Mouse (Mus musculus) megakaryocyte, embryonic 14.5 days (primary cell): Measurements from ENCODE around the gene Pcmt1. TPM values are rescaled to one million over a fixed set of nuclear protein-coding genes. Genes with fewer than 3 reads are reported as not detected.

Experiments
- H3K27me3 ChIP-seq: replicated peaks from 2 replicates; pipeline ENCODE3; 2012; ENCODE audit warnings: inconsistent platforms
- H3K36me3 ChIP-seq: replicated peaks from 2 replicates; pipeline ENCODE3; 2012; ENCODE audit warnings: low read length, inconsistent platforms, mixed read lengths
- H3K4me1 ChIP-seq: 2 replicates; pipeline ENCODE4 v1.6.1; 2012; ENCODE audit warnings: inconsistent platforms
- H3K4me3 ChIP-seq: replicated peaks from 2 replicates; pipeline ENCODE3; 2012; ENCODE audit warnings: moderate library complexity, mild to moderate bottlenecking, inconsistent platforms
- H3K9me3 ChIP-seq: 2 replicates; pipeline ENCODE4 v1.6.1; 2012; ENCODE audit warnings: inconsistent platforms
- FLI1 ChIP-seq: IDR thresholded peaks from 2 replicates; pipeline ENCODE4 v1.6.1; 2012; ENCODE audit warnings: low read length, inconsistent platforms, mixed read lengths
- GATA1 ChIP-seq: IDR thresholded peaks from 3 replicates; pipeline ENCODE4 v1.6.1; 2012; ENCODE audit warnings: mixed read lengths, low read length, inconsistent platforms, borderline replicate concordance
- polyA plus RNA-seq: library from polyadenylated mRNA; stranded (reverse); fragments of >175 nt; gene quantifications from 2 replicates; pipeline ENCODE4 v1.2.3, GENCODE M21; 2012; ENCODE audit warnings: low replicate concordance; ENCODE audit not compliant: insufficient read depth

Gene Pcmt1
- polyA plus RNA-seq, 1 experiment, result 46.3 TPM

DNA sequence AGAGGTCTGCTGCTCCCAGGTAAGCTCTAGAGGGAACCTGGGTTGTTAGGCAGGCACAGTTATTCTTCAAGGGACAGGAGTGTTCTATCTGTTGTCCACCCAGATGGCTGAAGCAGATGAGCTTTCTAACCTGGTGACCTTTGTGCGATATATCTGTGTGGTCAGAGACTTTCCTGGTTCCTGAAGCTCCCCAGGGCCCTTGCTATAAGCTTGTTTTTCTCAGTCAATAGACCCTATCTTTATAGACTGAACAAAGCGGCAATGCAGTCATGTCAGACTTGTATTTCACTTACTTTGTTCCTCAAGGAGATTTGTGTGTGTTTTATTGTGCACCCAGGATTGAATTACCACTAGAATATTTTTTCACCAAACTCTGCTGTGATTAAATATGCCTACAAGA is 29.9 kb downstream of the Pcmt1 start:
- Histone ChIP-seq H3K36me3 (peaks cover 78% of the 10 kb centered on the region), H3K4me1 (peaks cover 55% of the 10 kb centered on the region)
- TF ChIP-seq FLI1 (no peak), GATA1 (no peak)

DNA sequence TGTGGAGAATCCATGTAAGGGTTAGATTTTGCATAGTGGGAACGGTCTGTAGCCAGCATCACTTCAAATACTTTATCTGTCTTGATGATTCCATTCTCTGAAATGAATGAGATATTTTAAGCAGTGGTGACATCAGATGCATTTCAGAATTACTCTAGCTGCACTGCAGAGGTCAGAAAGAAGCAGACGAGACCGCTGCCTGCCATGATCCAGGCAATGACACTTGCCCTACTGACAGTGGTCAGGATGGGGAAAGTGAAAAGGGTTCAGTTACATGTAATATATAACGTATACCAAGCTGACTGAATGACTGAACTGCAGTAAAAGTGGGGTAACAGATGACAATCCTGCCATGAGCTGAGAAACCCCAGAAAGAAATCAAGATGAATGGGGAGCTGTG is 31.9 kb downstream of the Pcmt1 start:
- no peaks in the 10 kb centered on the region for H3K27me3 ChIP-seq
- H3K4me3 ChIP-seq, result no peak overlapping the region
- H3K36me3 ChIP-seq, result peaks cover 76% of the 10 kb centered on the region
- TF ChIP-seq GATA1, result no peak
- no peak for TF ChIP-seq FLI1
- no peaks in the 10 kb centered on the region for H3K9me3 ChIP-seq
- peaks cover 39% of the 10 kb centered on the region for H3K4me1 ChIP-seq

More for the DNA sequence above, 29.9 kb downstream of the Pcmt1 start:
- Histone ChIP-seq H3K4me3 (no peak overlapping the region), H3K9me3 (no peaks in the 10 kb centered on the region), H3K27me3 (no peaks in the 10 kb centered on the region)

DNA sequence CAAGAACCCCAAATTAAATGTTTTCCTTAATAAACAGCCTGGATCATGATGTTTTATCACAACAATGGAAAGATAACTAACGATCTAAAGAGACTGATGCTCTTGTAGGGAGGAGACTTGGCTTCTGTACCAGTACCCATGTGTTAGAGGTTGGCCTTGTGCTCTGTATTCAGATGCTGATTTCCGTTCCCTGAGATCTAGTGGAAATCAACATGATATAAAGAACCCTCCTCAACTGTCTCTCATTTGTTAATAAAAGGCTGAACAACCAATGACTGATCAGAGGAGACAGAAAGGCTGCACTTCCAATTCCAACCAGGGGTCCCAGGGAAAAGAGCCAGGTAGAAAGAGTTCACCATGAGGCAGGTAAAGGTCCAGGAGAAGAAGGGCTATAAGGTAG is 35.0 kb downstream of the Pcmt1 start:
- TF ChIP-seq FLI1 (no peak), GATA1 (no peak)
- Histone ChIP-seq H3K9me3 (no peaks in the 10 kb centered on the region), H3K36me3 (peaks cover 82% of the 10 kb centered on the region), H3K4me3 (no peak overlapping the region), H3K27me3 (no peaks in the 10 kb centered on the region), H3K4me1 (peaks cover 36% of the 10 kb centered on the region)

DNA sequence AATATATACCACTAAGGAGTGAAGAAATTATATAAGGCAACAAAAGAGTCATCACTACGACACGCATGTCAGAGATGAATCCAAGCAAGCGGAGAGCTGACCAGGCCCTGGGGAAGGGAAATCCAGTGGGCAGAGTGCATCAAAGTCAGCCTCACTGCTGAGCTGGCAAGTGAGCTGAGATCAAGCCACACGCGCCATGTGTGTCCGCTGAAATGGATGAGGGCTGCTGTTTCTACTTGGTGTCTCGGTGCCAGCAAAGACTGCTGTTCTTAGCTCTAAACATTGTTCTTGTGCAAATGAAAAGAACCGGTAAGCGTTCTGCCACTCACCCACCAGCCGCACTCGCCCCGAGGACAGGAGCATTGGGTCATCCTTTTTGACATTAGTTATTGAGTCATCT is 40.6 kb downstream of the Pcmt1 start:
- no peak for TF ChIP-seq FLI1
- Histone ChIP-seq H3K9me3 (no peaks in the 10 kb centered on the region), H3K4me3 (no peak overlapping the region), H3K36me3 (peaks cover 86% of the 10 kb centered on the region), H3K4me1 (peaks cover 15% of the 10 kb centered on the region), H3K27me3 (no peaks in the 10 kb centered on the region)

DNA sequence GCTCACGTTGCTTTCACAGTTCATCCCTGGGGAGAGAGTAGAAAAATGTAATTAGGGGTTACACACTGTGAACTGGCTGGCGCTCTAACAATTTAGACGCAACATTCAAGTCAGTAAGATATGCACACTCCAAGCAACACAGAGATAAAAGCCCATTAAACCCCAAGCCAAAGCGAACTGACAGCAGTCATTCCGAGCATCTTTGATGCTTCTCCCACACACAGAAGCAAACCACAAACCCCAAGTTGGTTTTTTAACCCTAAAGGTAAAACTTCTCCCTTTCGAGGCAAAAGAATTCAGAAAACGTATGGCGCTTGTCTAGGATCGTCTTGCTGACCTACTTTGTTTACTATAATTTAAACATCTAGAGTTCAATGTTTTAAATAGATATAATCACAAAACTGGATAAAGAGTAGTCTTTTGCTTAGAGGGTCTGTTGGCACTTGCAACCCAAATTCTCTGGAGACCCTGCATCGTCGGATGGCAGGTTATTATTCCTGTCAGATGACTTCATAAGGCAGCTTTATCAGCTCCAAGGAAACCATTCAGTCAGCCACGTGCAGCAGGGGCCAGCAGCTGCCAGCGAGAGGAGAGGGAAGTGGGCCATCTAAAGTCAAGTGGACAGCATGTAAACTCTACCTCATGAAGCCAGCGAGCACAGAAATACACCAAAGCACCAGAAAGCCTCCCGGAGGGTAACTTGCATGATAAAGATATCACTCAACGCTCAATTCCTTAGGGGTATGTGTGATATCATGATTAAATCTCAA is 49.8 kb downstream of the Pcmt1 start:
- no peak overlapping the region for H3K4me3 ChIP-seq
- H3K9me3 ChIP-seq, result no peaks in the 10 kb centered on the region
- TF ChIP-seq GATA1 (no peak), FLI1 (no peak)
- no peaks in the 10 kb centered on the region for H3K4me1 ChIP-seq
- peaks cover 73% of the 10 kb centered on the region for H3K36me3 ChIP-seq
- no peaks in the 10 kb centered on the region for H3K27me3 ChIP-seq

DNA sequence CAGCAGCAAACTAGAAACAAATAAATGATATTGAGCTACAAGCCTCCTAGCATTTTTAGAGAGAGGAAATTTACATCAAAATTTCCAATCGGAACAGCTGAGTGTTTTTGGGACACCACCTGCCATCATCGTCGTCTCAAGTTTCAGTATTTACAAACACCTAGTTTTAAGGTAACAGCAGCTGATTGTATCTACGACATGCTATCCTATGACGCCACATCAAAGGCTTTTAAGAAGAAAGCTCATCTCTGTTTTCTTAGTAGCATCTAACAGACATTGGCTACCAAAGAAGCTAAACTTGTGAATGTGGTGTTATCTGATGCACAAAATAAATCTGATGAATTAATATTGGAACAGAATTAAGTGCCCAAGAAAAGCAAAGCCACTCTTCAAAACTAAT is 50.6 kb downstream of the Pcmt1 start:
- no peak overlapping the region for H3K4me3 ChIP-seq
- TF ChIP-seq GATA1, result no peak
- no peak for TF ChIP-seq FLI1
- H3K36me3 ChIP-seq, result peaks cover 73% of the 10 kb centered on the region
- H3K27me3 ChIP-seq, result no peaks in the 10 kb centered on the region
- no peaks in the 10 kb centered on the region for H3K9me3 ChIP-seq
- no peaks in the 10 kb centered on the region for H3K4me1 ChIP-seq

GRCm38 (mm10) chr10:7629092-7629491 is 51.8 kb downstream of the Pcmt1 start:
- H3K27me3 ChIP-seq, result no peaks in the 10 kb centered on the region
- no peaks in the 10 kb centered on the region for H3K9me3 ChIP-seq
- no peak for TF ChIP-seq FLI1
- no peak for TF ChIP-seq GATA1
- H3K4me1 ChIP-seq, result no peaks in the 10 kb centered on the region
- no peak overlapping the region for H3K4me3 ChIP-seq
- H3K36me3 ChIP-seq, result peaks cover 73% of the 10 kb centered on the region

DNA sequence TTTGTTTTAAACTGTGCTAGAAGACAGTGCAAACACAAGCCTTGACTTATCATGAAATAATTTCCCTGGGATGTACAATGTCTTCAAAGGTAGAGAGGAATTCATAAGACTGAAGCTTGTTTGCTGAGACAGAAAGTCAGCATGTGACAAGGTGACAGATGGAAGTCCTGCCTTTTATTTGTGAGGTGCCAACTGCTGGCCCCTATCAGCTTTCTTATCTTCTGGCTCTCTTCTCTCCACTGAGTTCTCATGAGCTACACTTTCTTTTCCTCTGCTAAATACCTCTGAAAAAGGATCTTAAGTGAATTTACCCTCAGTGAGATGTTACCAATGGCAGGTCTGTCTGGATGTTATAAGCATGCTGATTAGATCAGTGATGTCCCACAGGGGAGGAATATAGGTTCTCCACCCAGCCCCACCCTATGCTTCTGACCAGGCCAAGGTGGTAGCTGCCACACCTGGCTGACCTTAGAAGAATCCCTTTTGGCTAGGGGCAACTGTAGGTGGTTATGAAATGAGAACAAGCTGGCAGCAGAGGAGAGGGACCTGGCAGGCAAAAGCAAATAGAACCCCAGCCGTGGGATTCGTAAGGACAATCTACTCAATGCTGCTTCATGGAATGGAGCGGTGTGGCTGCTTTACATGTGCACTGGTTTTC is 56.9 kb downstream of the Pcmt1 start:
- Histone ChIP-seq H3K27me3 (peaks cover 5% of the 10 kb centered on the region), H3K4me3 (no peak overlapping the region)

GRCm38 (mm10) chr10:7622378-7622777 is 58.6 kb downstream of the Pcmt1 start:
- Histone ChIP-seq H3K4me1 (no peaks in the 10 kb centered on the region), H3K9me3 (no peaks in the 10 kb centered on the region), H3K36me3 (peaks cover 11% of the 10 kb centered on the region), H3K4me3 (no peak overlapping the region), H3K27me3 (peaks cover 5% of the 10 kb centered on the region)
- TF ChIP-seq FLI1 (no peak), GATA1 (no peak)

More for the DNA sequence above, 56.9 kb downstream of the Pcmt1 start:
- Histone ChIP-seq H3K9me3 (no peaks in the 10 kb centered on the region), H3K36me3 (peaks cover 27% of the 10 kb centered on the region), H3K4me1 (no peaks in the 10 kb centered on the region)
- TF ChIP-seq GATA1 (no peak), FLI1 (no peak)

DNA sequence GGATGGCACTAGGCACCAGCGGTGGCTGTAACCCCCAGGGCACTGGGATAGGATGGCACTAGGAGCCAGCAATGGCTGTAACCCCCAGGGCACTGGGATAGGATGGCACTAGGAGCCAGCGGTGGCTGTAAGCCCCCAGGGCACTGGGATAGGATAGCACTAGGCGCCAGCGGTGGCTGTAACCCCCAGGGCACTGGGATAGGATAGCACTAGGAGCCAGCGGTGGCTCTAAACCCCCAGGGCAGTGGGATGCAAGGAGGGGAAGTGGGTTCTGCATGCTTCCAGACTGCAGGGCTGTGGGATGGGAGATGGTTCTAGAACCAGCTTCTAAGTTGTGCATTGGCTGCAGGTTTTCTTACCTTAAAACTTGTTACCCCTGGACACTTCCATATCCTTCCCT is 60.2 kb downstream of the Pcmt1 start:
- H3K27me3 ChIP-seq, result peaks cover 5% of the 10 kb centered on the region
- H3K9me3 ChIP-seq, result no peaks in the 10 kb centered on the region
- no peaks in the 10 kb centered on the region for H3K36me3 ChIP-seq
- TF ChIP-seq GATA1 (no peak), FLI1 (no peak)
- H3K4me1 ChIP-seq, result no peaks in the 10 kb centered on the region
- no peak overlapping the region for H3K4me3 ChIP-seq
